Mouse (Mus musculus) right cerebral cortex, postnatal 14 days (tissue): Measurements from ENCODE around the gene Creld2.
A peak's percentile ranks its signal among the peaks of the same experiment; 100 is the strongest.

Source experiments
- DNase-seq: peaks from one replicate; pipeline ENCODE4 v3.0.0; 2022

Creld2 gene

GRCm38 (mm10) chr15:88829791-88830440 is 10.5 kb downstream of the Creld2 start:
- no peak for DNase-seq

- DNase-seq, result no peak
Observed at GRCm38 (mm10) chr15:88830696-88831095, 11.2 kb downstream of the Creld2 start.

- DNase-seq, result no peak
Observed at GRCm38 (mm10) chr15:88831482-88831881, 12.0 kb downstream of the Creld2 start.

GRCm38 (mm10) chr15:88832536-88832935 is 13.1 kb downstream of the Creld2 start:
- DNase-seq, result no peak

- DNase-seq, result no peak
Observed at GRCm38 (mm10) chr15:88836031-88836430, 16.6 kb downstream of the Creld2 start.

GRCm38 (mm10) chr15:88836571-88836970 is 17.1 kb downstream of the Creld2 start:
- DNase-seq, result no peak

- DNase-seq, result peak; percentile 64
Observed at GRCm38 (mm10) chr15:88837199-88837932, 17.9 kb downstream of the Creld2 start.

GRCm38 (mm10) chr15:88837977-88838376 is 18.5 kb downstream of the Creld2 start:
- no peak for DNase-seq

- DNase-seq, result peak; percentile 76
Observed at GRCm38 (mm10) chr15:88839271-88839670, 19.8 kb downstream of the Creld2 start.

- no peak for DNase-seq
Observed at GRCm38 (mm10) chr15:88840126-88840525, 20.7 kb downstream of the Creld2 start.

GRCm38 (mm10) chr15:88841160-88841559 is 21.7 kb downstream of the Creld2 start:
- DNase-seq, result no peak

- DNase-seq, result no peak
Observed at GRCm38 (mm10) chr15:88841580-88842299, 22.3 kb downstream of the Creld2 start.

GRCm38 (mm10) chr15:88842300-88842673 is 22.8 kb downstream of the Creld2 start:
- DNase-seq, result no peak

- DNase-seq, result peak; percentile 44
Observed at GRCm38 (mm10) chr15:88843486-88844097, 24.1 kb downstream of the Creld2 start.

- no peak for DNase-seq
Observed at GRCm38 (mm10) chr15:88844966-88845365, 25.5 kb downstream of the Creld2 start.

- DNase-seq, result no peak
Observed at GRCm38 (mm10) chr15:88848661-88849060, 29.2 kb downstream of the Creld2 start.

GRCm38 (mm10) chr15:88849621-88850020 is 30.2 kb downstream of the Creld2 start:
- no peak for DNase-seq

GRCm38 (mm10) chr15:88850146-88850826 is 30.8 kb downstream of the Creld2 start:
- DNase-seq, result peak; percentile 66

GRCm38 (mm10) chr15:88851076-88851475 is 31.6 kb downstream of the Creld2 start:
- no peak for DNase-seq

- DNase-seq, result no peak
Observed at GRCm38 (mm10) chr15:88851507-88852149, 32.2 kb downstream of the Creld2 start.

- no peak for DNase-seq
Observed at GRCm38 (mm10) chr15:88853106-88853505, 33.7 kb downstream of the Creld2 start.
